Mouse (Mus musculus) regulatory T cell (primary cell): ENCODE results near the gene Loxl4.

Experiments
- in situ Hi-C: fragments of 300-600 bp; cut with MboI, MseI; formaldehyde crosslinking; loops from one replicate; pipeline ENCODE4 v1.15.1; 2025; ENCODE audit warnings: high pct_unique_total_duplicates

The Loxl4 gene

DNA sequence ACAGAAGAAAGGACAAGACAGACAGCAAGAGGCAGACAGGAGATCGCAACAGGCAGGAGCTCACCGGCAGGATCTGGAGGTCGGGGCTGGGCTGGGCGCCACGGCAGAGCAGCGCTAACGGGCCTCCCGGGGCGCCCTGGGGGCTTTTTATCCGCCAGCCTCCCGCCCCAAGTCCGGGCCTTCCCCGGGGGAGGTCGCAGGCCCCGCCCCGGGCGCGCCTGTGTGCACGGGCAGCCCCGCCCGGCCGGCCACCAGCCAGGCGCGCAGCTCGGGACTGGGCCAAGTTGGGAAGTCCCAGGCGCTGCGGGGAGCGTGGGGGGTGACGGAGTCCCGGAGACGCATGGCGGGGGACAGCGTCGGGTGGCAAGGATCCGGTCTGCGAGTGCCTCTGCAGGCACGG is at the start of gene Loxl4:
TSS of gene Loxl4 (minus strand) at position 160 of the 400 bp plus-strand sequence.
- in situ Hi-C loops: no loop called here

DNA sequence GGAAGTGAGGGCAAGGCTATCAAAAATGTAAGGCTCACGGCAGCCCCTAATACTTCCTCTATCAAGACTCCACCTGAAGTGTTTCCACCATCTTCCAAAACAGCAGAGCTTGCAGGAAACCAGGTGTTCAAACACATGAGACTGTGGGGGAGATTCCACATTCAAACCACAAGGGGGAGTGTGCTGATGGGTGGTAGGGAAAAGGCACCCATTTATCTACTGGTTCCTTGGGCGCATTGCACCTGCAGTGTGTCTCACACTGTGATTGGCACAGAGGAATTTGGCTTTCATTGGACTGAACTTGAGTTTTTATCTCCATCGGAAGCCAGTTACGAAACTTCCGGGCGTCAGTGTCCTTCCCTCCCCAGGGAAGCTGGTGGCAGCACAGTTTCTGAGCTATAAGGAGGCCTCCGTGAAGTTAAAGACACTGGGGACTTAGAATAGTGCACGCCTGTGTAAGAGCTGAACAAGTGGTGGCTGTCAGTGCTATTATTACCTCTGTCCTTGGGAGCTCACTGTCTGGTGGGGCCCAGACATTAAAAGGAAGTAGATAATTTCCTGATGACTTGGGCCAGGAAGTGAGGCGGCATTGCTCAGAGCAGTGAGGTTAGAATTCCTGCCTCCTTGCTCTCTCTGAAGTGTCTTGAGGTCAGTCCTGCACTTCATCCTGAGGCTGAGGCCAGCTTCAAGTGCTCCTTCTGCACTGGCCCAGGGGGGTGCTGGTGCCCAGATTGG is 49.0 kb upstream of the Loxl4 start:
- in situ Hi-C loops: no loop called here

- in situ Hi-C loops: no loop called here
These were observed 47.6 kb upstream of the Loxl4 start for GRCm38 (mm10) chr19:42660244-42660565.

GRCm38 (mm10) chr19:42659354-42660243 is 47.0 kb upstream of the Loxl4 start:
- in situ Hi-C loops: loop anchor here (5.0 to 10.0 kb wide), 2 partner anchors 62 to 215 kb away; no protein-coding TSS in a partner anchor

DNA sequence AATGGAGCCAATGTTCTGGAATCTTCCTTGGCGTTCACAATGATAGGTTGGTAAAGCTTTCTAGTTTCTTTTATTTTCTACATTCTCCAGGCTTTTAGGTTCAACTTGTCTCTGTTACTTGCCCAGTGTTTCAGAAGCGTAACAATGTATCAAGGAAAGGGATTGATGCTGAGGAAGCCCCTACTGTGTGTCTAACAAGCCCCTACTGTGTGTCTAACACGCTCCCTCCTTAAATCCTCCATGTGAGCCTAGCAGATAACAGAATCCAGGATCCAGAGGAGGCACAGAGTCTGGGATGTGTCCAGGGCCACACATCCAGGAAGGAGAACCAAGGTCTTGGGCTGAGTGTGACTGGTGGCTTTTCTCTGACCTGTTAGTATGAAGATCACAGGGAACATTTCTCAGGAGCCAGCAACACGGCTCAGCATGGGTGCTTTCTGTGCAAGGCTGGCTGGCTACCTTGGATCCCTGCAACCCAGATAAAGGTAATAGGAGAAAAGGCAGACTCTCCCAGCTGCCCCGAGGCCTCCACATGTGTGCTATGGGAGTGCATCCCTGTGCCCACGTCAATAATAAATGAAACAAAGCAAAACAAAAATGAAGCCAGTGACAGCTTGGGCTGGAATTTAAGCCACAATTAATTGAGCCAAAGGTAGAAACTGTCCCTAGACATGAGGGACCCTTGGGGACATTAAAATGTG is 46.0 kb upstream of the Loxl4 start:
- in situ Hi-C loops: loop anchor here (5.0 to 10.0 kb wide), 2 partner anchors 61 to 214 kb away; no protein-coding TSS in a partner anchor

DNA sequence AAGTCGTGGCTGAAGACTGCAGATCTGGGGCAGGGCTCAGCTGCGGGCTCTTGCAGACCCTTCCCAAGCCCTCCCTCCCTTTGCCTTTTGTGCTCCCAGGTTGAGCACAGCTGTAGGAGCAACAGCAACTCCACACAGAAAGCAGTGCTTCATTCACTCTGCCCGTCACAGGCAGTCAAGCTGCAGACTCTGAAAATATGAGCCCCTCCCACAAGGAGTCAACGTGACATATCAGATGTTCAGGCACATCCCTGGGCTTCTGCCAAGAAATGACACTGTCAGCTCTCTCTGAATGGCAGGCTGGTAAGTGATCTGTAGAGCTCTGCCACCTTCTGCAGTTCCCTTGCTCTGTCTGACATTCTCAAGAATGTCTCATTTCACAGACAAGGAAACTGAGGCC is 45.2 kb upstream of the Loxl4 start:
- in situ Hi-C loops: loop anchor here (5.0 to 10.0 kb wide), 2 partner anchors 60 to 213 kb away; no protein-coding TSS in a partner anchor

DNA sequence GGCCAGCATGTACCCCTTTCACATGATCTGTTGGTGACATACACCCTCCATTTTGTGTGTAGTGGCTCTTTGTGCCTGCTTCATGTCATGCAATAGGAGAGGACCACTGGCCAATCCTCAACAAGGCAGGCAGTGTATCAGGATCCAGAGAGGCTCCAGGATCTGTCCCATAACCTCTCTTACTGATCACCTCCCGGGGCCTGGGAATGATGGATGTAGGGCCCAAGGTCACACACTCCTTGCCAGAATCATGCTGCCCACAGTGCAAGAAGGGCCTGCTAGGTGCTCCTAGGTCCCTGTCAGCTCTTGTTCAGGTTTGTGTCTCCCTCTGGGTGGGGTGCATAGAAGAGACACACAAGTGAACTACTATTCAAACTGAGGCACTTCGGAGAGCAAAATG is 44.7 kb upstream of the Loxl4 start:
- in situ Hi-C loops: loop anchor here (5.0 to 10.0 kb wide), 2 partner anchors 60 to 213 kb away; no protein-coding TSS in a partner anchor

GRCm38 (mm10) chr19:42655006-42655405 is 42.4 kb upstream of the Loxl4 start:
- in situ Hi-C loops: loop anchor here (5.0 to 10.0 kb wide), 2 partner anchors 58 to 210 kb away; no protein-coding TSS in a partner anchor

DNA sequence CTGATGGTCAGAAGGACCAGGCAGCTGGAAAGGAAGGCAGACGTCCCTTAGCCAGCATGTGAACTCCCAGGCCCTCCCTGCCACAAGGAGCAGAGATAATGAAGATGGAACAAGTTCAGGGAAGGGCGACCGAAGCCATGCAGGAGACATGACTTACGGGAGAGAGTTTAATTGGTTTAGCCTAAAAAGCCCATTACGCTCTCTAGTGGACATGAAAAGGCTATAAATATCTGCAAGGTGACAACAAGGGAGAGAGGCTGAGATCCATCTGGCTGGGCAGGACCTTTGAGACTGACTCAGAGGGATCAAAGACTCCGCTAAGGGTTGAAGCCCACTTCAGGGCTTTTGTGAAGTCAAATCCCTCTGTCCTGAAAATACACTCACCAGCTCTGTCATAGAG is 40.5 kb upstream of the Loxl4 start:
- in situ Hi-C loops: loop anchor here (10.0 kb wide), 1 partner anchor 208 kb away; no protein-coding TSS in a partner anchor

- in situ Hi-C loops: loop anchor here (10.0 kb wide), 1 partner anchor 208 kb away; no protein-coding TSS in a partner anchor
These were observed 39.8 kb upstream of the Loxl4 start for GRCm38 (mm10) chr19:42652425-42652824.

DNA sequence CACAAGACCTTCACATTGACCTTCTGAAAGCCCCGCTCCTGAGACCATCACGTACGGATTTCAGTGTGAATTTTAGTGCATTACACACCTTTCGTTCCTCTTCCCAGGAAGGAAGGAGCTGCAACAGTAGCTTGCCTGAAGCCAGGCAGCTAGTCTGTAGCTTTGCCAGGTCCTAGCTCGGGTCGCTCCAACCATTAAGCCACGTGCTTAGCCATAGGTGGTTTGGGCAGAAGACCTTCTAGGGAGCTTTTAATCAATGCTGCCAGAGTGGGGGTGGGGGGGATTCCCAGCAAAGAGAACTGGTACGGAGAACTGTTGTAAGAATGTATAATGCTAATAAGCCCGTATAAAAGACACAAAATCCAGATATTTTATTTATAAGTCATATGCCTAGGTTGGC is 27.6 kb upstream of the Loxl4 start:
- in situ Hi-C loops: no loop called here

DNA sequence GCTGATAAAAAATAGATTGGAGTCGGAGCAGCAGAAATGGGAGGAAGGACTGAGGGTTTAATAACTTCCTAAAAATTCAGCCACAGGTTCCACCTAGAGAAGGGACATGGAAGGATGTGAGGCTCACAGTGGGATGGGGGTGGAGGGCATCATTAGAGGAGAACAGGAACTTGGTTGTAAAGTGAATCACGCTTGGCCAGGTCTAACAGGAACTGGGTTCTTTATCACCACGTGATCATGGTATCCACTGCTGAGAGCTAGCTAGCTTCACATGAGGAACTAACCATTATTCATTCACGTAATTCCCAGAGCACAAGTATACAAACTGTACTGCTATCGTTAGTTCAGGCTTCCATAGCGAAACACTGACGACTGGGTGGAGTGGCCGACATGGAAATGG is 26.9 kb upstream of the Loxl4 start:
- in situ Hi-C loops: no loop called here

GRCm38 (mm10) chr19:42638604-42639481 is 26.2 kb upstream of the Loxl4 start:
- in situ Hi-C loops: no loop called here

- in situ Hi-C loops: no loop called here
These were observed 24.0 kb upstream of the Loxl4 start for GRCm38 (mm10) chr19:42636631-42637030.

DNA sequence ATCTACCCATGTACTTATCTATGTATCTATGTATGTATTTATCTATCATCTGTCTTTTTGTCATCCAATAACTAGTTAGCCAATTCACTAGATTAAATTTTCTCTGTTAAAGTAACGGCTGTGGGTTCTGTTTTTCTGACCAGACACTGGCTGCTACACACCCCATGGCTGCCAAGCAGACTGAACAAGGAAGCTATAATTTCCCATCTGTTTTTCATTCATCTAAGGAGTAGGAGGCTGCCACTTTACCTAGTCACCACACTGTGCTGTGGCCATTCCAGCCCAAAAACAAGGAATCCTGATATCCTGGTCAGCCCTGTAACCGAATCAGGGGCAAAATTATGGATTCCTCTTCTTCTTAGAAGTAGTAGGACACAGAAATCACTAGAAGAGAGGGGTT is 21.0 kb upstream of the Loxl4 start:
- in situ Hi-C loops: no loop called here

GRCm38 (mm10) chr19:42632301-42632700 is 19.7 kb upstream of the Loxl4 start:
- in situ Hi-C loops: no loop called here

DNA sequence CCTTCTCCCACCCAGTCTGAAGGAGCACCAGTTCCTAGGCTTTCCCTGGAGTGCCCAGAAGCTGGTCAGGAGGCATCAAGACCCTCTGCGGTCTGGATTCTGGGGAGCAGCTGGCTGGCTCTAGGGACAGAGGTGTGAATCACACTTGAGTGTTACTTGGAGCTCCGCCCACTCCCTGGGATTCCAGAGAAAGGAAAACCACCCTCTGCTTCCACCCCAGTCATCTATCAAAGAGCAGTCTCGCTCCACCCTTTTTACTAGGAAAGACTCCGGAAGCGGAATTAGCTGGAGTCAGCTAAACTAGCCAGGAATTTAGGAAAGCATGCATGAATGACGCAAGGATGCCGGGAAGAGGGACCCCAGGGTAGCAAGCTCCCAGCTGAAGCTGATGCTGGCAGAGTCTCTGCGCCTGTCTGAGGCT is 18.9 kb upstream of the Loxl4 start:
- in situ Hi-C loops: no loop called here

GRCm38 (mm10) chr19:42628068-42628467 is 15.5 kb upstream of the Loxl4 start:
- in situ Hi-C loops: no loop called here

DNA sequence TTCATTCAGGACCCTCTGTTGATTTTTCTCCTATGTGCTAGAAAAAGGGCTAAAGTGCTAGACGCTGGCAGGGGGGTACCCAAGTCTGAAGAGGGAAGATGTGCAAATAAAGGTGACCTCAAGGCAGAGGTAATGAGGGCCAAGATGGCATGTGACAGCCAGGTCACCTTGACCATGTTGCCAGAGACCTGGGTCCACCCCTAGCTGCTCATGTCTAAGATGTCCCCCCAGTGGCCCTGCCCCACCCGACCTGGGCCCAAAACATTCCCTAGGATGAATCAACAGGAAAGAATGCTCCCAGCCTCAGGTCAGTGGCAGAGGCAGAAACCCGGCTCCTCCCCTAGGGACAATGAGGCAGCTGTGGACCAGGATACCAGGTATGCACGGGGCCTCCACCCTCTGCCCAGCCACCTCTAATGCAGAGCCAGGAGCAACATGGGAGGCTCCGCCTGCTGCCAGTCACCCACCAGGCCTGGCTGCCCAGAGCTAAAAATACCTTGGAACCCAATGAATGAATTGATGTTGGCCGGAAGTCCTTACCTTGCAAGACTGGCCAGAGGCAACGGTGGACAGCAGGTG is 1.1 kb upstream of the Loxl4 start:
- in situ Hi-C loops: no loop called here

DNA sequence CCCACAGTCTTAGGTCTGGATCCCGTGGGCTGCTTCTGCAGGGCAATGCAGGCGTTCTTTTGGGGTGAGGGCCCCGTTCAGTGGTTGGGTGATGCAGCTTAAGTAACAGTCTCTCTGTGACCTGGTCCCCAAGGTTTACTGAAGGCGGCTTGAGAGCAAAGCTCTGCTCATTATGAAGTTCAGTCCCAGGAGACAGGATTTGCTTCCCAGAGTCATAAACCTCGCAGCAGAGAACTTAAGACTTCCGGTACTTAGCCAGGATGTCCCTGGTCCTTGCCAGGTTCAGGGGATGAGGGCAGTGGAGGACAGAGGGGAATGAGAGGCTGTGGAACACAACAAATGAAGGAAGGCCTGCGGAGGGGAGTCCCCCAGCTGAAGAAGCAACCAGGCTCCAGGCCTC is 503 bp upstream of the Loxl4 start:
- in situ Hi-C loops: no loop called here
